Mouse (Mus musculus) C2C12 (cell line): ENCODE data around the gene Zfp14. TPM values are rescaled to one million over a fixed set of nuclear protein-coding genes. Genes with fewer than 3 reads are reported as not detected.

Experiments
- H3K27me3 ChIP-seq: one replicate; pipeline ENCODE4 v1.6.1; 2011; ENCODE audit not compliant: control insufficient read depth, insufficient read depth, insufficient read length
- H3K36me3 ChIP-seq: one replicate; pipeline ENCODE4 v1.6.1; 2011; ENCODE audit not compliant: control insufficient read depth, insufficient read depth
- H3K4me3 ChIP-seq: one replicate; pipeline ENCODE4 v1.5.1; 2011; ENCODE audit warnings: mild to moderate bottlenecking, control low read depth; ENCODE audit not compliant: poor library complexity, insufficient read depth, severe bottlenecking
- H3K79me2 ChIP-seq: one replicate; pipeline ENCODE4 v1.6.1; 2011; ENCODE audit not compliant: control insufficient read depth, insufficient read depth
- H3K79me3 ChIP-seq: one replicate; pipeline ENCODE4 v1.6.1; 2011; ENCODE audit warnings: low read depth, control low read depth
- H3ac ChIP-seq: one replicate; pipeline ENCODE3; 2011; ENCODE audit warnings: low read depth; ENCODE audit not compliant: control insufficient read depth, insufficient read length
- CEBPB ChIP-seq: IDR thresholded peaks from one replicate; pipeline ENCODE4 v1.6.1; 2011; ENCODE audit warnings: low read depth, mild to moderate bottlenecking, control low read depth, moderate library complexity
- CTCF ChIP-seq: IDR thresholded peaks from one replicate; pipeline ENCODE4 v1.5.1; 2011; ENCODE audit not compliant: control insufficient read depth, insufficient read depth, insufficient read length
- FOSL1 ChIP-seq: IDR thresholded peaks from one replicate; pipeline ENCODE4 v1.8.0; 2011; ENCODE audit warnings: mild to moderate bottlenecking, low read length; ENCODE audit not compliant: poor library complexity, insufficient read depth, severe bottlenecking
- MAX ChIP-seq: IDR thresholded peaks from one replicate; pipeline ENCODE4 v1.6.1; 2011; ENCODE audit warnings: mild to moderate bottlenecking, control low read depth
- MYOD1 ChIP-seq: IDR thresholded peaks from one replicate; pipeline ENCODE4 v1.6.1; 2011; ENCODE audit warnings: low read depth; ENCODE audit not compliant: control insufficient read depth, insufficient read length
- MYOG ChIP-seq: IDR thresholded peaks from one replicate; pipeline ENCODE4 v1.6.1; 2011; ENCODE audit not compliant: control insufficient read depth, insufficient read length; ENCODE audit errors: extremely low read depth
- USF1 ChIP-seq: IDR thresholded peaks from one replicate; pipeline ENCODE4 v1.6.1; 2011; ENCODE audit warnings: low read depth, mild to moderate bottlenecking, control low read depth, moderate library complexity
- polyA plus RNA-seq: library from polyadenylated mRNA; unstranded; fragments of >200 nt; fragmentation: generic; extraction: Trizol; gene quantifications from one replicate; pipeline ENCODE4 v1.2.1, GENCODE M21; 2012; ENCODE audit warnings: missing spikeins

The Zfp14 gene
- polyA plus RNA-seq, 1 experiment: 0.40 TPM

- Histone ChIP-seq H3K79me2 (no peaks in the 10 kb centered on the region), H3K79me3 (no peaks in the 10 kb centered on the region), H3K27me3 (no peaks in the 10 kb centered on the region), H3K36me3 (no peaks in the 10 kb centered on the region), H3ac (peak within 1 kb of the TSS; percentile 88), H3K4me3 (peak within 1 kb of the TSS; percentile 43)
- peak; percentile 18 for TF ChIP-seq MAX
- no peak for TF ChIP-seq CEBPB
Observed at GRCm38 (mm10) chr7:30072146-30073028, 21.2 kb upstream of the Zfp14 start, which contains the start of gene Zfp82. Gene Zfp82, minus strand, starts transcription at chr7:30072900.

DNA sequence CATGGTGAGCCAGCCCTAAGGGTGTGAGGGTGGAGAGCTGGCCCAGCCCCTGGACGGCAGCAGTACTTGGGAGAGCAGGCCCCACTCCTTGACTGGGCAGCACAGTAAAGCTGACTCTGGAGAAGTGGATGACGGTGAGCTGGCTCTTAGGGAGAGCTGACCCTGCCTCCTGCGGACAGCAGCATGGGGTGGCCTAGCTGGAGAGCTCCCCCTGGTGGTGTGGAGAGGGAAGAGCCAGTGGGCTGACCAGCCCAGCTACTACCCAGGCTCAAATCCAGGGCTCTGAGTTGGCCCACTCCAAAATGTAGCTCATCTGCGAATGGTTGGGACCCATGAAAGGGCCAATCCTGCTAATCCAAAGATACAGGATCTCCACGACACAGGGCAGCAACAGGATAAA lies 13.4 kb upstream of the Zfp14 start:
- no peaks in the 10 kb centered on the region for H3K27me3 ChIP-seq
- peaks cover 4% of the 10 kb centered on the region for H3K36me3 ChIP-seq
- no peaks in the 10 kb centered on the region for H3K79me2 ChIP-seq
- H3K4me3 ChIP-seq: no peak overlapping the region
- H3K79me3 ChIP-seq: no peaks in the 10 kb centered on the region
- no peak overlapping the region for H3ac ChIP-seq
- TF ChIP-seq FOSL1 (no peak), CTCF (peak; percentile 29)

- Histone ChIP-seq H3K79me2 (no peaks in the 10 kb centered on the region), H3K4me3 (no peak overlapping the region), H3K79me3 (no peaks in the 10 kb centered on the region), H3ac (no peak overlapping the region), H3K36me3 (peaks cover 4% of the 10 kb centered on the region), H3K27me3 (no peaks in the 10 kb centered on the region)
- TF ChIP-seq CTCF (no peak), MYOG (no peak), MAX (no peak), USF1 (no peak), CEBPB (no peak)
Observed at GRCm38 (mm10) chr7:30062478-30062877, 11.3 kb upstream of the Zfp14 start.

DNA sequence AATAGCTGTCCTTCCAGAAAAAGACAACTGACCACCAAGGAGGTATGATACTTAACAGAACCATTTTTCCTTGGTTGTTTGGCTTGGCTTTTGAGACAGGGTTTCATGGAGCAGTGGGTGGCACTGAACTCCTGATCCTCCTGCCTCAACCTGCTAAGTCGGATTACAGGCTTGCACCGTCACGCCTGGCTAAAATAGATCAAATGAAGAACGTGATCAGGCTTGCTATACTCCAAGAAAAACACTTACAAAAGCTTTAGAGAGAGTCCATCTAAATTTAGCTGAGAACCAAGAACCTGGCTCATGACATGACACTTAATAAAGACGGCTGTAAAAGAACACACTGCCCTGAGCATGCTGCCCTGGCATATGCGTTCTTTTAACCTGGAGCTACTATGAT lies 9.2 kb upstream of the Zfp14 start:
- Histone ChIP-seq H3ac (no peak overlapping the region), H3K27me3 (no peaks in the 10 kb centered on the region), H3K79me2 (no peaks in the 10 kb centered on the region), H3K36me3 (peaks cover 16% of the 10 kb centered on the region), H3K79me3 (no peaks in the 10 kb centered on the region), H3K4me3 (no peak overlapping the region)
- TF ChIP-seq MYOD1: no peak

- no peaks in the 10 kb centered on the region for H3K27me3 ChIP-seq
- no peak overlapping the region for H3ac ChIP-seq
- TF ChIP-seq MYOD1: no peak
- TF ChIP-seq FOSL1: no peak
- TF ChIP-seq CEBPB: no peak
- no peak for TF ChIP-seq MYOG
- no peak for TF ChIP-seq CTCF
- no peak for TF ChIP-seq MAX
Observed at GRCm38 (mm10) chr7:30053591-30053990, 2.4 kb upstream of the Zfp14 start.

GRCm38 (mm10) chr7:30048126-30048525 lies 3.1 kb downstream of the Zfp14 start:
- no peak for TF ChIP-seq USF1
- TF ChIP-seq MYOD1: no peak
- no peak for TF ChIP-seq CTCF
- no peak for TF ChIP-seq MAX
- no peak for TF ChIP-seq FOSL1
- no peak for TF ChIP-seq MYOG
- Histone ChIP-seq H3ac (no peak overlapping the region), H3K36me3 (no peaks in the 10 kb centered on the region), H3K27me3 (no peaks in the 10 kb centered on the region), H3K79me2 (no peaks in the 10 kb centered on the region), H3K79me3 (no peaks in the 10 kb centered on the region), H3K4me3 (no peak overlapping the region)

More at GRCm38 (mm10) chr7:30053591-30053990, 2.4 kb upstream of the Zfp14 start:
- Histone ChIP-seq H3K4me3 (no peak overlapping the region), H3K36me3 (peaks cover 12% of the 10 kb centered on the region), H3K79me2 (no peaks in the 10 kb centered on the region), H3K79me3 (no peaks in the 10 kb centered on the region)

DNA sequence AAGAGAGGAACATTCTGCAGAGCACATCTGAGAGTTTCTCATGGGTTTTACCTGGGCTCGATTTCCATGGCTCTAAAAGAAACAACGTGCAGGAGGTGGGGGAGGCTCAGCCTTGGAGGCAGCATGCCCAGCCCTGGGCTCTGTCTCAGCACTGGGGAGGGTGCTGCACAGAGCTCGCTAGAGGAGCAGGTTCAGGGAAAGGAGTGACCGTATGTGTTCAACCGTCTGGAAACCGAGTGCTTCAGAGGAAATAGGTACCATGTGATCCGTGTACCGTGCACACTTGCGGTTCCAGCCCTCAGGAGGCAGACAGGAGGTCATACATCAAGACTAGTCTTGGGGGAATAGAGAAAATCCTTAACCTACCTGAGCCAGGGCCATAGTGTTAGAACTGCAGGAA lies 6.8 kb downstream of the Zfp14 start:
- no peak overlapping the region for H3K4me3 ChIP-seq
- no peaks in the 10 kb centered on the region for H3K36me3 ChIP-seq
- no peaks in the 10 kb centered on the region for H3K79me3 ChIP-seq
- H3ac ChIP-seq: no peak overlapping the region
- no peak for TF ChIP-seq MAX
- TF ChIP-seq MYOD1: no peak
- no peak for TF ChIP-seq CTCF
- no peak for TF ChIP-seq FOSL1
- TF ChIP-seq MYOG: no peak
- TF ChIP-seq USF1: no peak
- TF ChIP-seq CEBPB: no peak
- H3K27me3 ChIP-seq: no peaks in the 10 kb centered on the region
- H3K79me2 ChIP-seq: no peaks in the 10 kb centered on the region
